Mouse (Mus musculus) embryonic fibroblast, embryonic 13.5 days (primary cell): ENCODE measurements around the gene Vmn1r29. TPM values are rescaled to one million over a fixed set of nuclear protein-coding genes. Genes with fewer than 3 reads are reported as not detected.
"Not testable (repeated sequence)": the region's sequence is repeated elsewhere in the genome, so short reads cannot be mapped to it uniquely, and the experiment has no call there.

Experiments used
- H3K27ac ChIP-seq: 2 replicates; pipeline ENCODE4 v1.5.1; 2012; ENCODE audit warnings: low read length, control low read depth, inconsistent platforms; ENCODE audit not compliant: insufficient read depth
- H3K4me1 ChIP-seq: 2 replicates; pipeline ENCODE4 v1.6.1; 2011; ENCODE audit warnings: low read length; ENCODE audit not compliant: control insufficient read depth, insufficient read depth
- H3K4me3 ChIP-seq: 2 replicates; pipeline ENCODE4 v1.5.1; 2011; ENCODE audit warnings: mild to moderate bottlenecking, control low read depth, low read length; ENCODE audit not compliant: insufficient read depth
- CTCF ChIP-seq: IDR thresholded peaks from 2 replicates; pipeline ENCODE4 v1.5.1; 2011; ENCODE audit warnings: mild to moderate bottlenecking, control low read depth, low read length, moderate library complexity, borderline replicate concordance; ENCODE audit not compliant: insufficient read depth
- POLR2A ChIP-seq: IDR thresholded peaks from 2 replicates; pipeline ENCODE4 v1.6.1; 2011; ENCODE audit warnings: low read depth, mild to moderate bottlenecking, control low read depth, low read length, moderate library complexity
- polyA plus RNA-seq: library from polyadenylated mRNA; stranded (reverse); fragments of >200 nt; gene quantifications from 2 replicates; pipeline ENCODE4 v1.2.4, GENCODE M21; 2011; ENCODE audit warnings: low read depth; ENCODE audit not compliant: missing spikeins, insufficient read length

Vmn1r29 gene
- polyA plus RNA-seq, result not detected in 2 replicates

DNA sequence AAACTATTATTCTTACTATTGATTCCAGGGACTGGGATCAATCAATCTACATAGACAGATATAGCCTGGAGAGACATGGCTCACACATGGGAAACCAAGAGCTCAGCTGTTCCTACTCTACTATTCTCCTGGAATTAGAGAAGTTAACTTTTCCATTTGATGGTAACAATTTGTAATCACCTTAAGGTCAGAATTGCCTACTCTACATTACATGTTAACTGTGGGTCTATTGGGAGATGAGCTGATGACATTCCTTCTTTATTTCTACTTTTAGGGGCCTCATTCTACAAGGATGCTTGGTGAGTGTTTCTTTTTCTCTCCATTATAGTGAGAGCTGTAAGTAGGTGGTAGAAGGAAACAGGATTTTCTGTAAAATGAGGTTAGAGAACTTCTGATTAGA is at the start of gene Vmn1r29:
TSS of gene Vmn1r29 (plus strand) at position 301 of the 400 bp plus-strand sequence.
- Histone ChIP-seq H3K4me1 (no peaks in the 10 kb centered on the region), H3K4me3 (no peak within 1 kb of the TSS), H3K27ac (no peak within 1 kb of the TSS)
- TF ChIP-seq CTCF (no peak), POLR2A (no peak)

DNA sequence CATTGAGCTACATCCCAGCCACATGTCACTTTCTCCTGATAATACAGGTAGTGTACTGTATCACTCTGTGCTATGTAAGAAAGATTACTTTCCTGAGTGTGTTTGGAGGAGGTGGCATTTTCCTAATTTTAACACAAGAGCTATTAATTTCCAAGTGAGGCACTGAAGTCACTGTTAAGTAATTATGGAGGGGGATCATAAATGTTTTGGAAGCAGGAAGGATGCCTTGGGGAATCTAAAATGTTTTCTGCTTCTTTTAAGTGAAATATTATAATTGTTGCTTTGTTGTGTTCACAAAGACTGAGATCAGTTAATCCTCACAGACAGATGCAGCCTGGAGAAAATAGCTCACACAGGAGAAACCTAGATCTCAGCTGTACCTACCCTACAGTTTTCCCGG is 39.6 kb upstream of the Vmn1r29 start, which contains the start of gene Vmn1r28:
TSS of gene Vmn1r28 (plus strand) at position 301 of the 400 bp plus-strand sequence.
- Histone ChIP-seq H3K4me1 (no peaks in the 10 kb centered on the region), H3K4me3 (no peak within 1 kb of the TSS), H3K27ac (no peak within 1 kb of the TSS)
- TF ChIP-seq CTCF, result no peak
- TF ChIP-seq POLR2A, result no peak

DNA sequence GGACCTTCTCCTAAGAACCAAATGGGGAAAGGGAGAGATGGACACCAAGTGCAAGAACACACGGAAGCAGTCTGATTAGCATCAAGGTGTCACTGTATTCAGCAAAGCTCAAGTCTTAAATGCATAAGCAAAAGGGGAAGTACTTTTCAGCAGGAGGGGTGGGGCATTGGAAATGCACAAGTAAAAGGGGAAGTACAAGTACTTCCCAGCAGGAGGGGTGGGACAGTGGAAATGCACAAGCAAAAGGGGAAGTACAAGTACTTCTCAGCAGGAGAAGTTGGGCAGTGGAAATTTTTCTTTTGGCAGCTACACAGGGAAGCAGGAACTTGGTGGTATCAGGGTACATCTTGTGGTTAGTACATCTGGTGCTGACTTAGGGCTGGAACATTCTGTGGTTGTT is 21.7 kb upstream of the Vmn1r29 start:
- H3K4me3 ChIP-seq, H3K27ac ChIP-seq, H3K4me1 ChIP-seq: not testable (repeated sequence)

DNA sequence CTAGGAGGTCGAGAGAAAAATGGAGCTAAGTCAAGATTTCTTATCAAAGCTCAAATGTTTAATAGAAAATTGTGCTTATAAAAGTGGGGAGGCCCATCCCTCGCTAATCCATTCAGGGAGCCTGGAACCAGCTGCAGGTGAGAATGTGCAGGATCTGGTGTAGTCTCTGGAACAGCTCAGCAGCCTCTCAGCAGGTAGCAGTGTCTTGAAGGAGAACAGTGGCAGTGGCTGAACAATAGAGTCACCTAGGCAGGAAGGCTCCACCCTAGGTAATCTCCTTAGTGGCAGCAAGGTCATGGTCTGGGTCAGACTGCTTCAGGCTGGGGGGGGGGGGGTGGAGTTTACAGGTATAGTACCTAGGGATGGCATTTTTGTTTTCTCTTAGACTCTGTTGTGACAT is 9.1 kb upstream of the Vmn1r29 start:
- TF ChIP-seq CTCF (no peak), POLR2A (no peak)
- Histone ChIP-seq H3K27ac (no peak overlapping the region), H3K4me1 (no peaks in the 10 kb centered on the region), H3K4me3 (no peak overlapping the region)

DNA sequence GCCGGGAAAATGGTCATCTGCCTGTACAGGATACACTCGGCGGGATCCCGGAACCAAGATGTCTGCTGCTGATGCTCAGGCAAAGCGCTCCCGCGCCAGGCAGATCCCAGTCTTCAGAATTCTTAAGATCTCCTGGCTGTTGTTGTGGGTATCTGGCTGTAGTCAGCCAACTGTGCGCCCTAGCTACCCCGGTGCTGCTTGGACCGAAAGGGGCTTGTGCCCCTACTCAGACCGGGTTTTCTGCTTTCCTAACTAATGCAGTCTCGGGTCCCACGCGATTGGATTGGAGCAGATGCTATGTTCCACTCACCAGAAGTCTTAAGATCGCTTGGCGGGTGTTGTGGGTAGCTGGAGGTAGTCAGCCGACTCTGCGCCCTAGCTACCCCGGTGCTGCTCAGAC is 2.8 kb upstream of the Vmn1r29 start:
- H3K4me3 ChIP-seq, H3K4me1 ChIP-seq, H3K27ac ChIP-seq: not testable (repeated sequence)

DNA sequence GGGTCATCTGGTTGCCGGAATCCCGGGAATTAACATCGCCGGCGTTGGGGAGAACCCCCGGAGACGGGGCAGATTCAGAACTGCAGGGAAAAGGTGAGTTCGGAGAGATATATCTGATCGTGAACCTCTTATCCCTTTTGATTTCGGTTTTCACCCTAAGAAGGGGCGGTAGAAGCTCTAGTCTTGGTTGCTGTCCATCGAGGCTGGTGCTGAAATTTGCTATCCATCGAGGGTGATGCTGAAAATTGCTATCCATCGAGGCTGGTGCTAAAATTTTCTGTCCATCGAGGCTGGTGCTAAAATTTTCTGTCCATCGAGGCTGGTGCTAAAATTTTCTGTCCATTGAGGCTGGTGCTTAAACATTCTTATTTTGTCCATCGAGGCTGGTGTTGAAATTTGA is 29.3 kb downstream of the Vmn1r29 start:
- H3K4me3 ChIP-seq, H3K4me1 ChIP-seq, H3K27ac ChIP-seq: not testable (repeated sequence)

Other genes with a start within 250 kb of the Vmn1r29 start
- gene Vmn1r27, start 82.7 kb upstream of the Vmn1r29 start, polyA plus RNA-seq, result not detected in 2 replicates
- not detected in 2 replicates for gene Vmn1r28, start 39.5 kb upstream of the Vmn1r29 start, polyA plus RNA-seq
- gene Vmn1r30, start 141.8 kb downstream of the Vmn1r29 start, polyA plus RNA-seq, result not detected in 2 replicates
- not detected in 2 replicates for gene Vmn1r31, start 173.8 kb downstream of the Vmn1r29 start, polyA plus RNA-seq